Comparison of ENCODE assay signal across 15 mouse cellular contexts in genomic region chr19:58590251-58590936, GRCm38 (mm10).
DNase-seq lines count a peak whose midpoint lies in the region; ATAC-seq and TF ChIP-seq lines count a peak whose summit lies in the region.
"Had no signal": no experiment of that assay in that cellular context is flagged by ENCODE, and none has a peak within 500 bp of the region (broad histone marks: within the 10 kb centered on the region; RNA-seq: fewer than 3 reads in every experiment).

No protein-coding gene starts in this region.

- intact Hi-C loops in left cerebral cortex, postnatal 36 days (cut with DNase I) = no loop called here

- no peak overlapping the region for H3K9ac ChIP-seq in forebrain, embryonic 15.5 days (replicated peaks)
- no peak overlapping the region for H3K9ac ChIP-seq in forebrain, embryonic 13.5 days
- no peak overlapping the region for H3K9ac ChIP-seq in liver, postnatal 0 days (replicated peaks)
- H3K9ac ChIP-seq in liver, embryonic 12.5 days = no peak overlapping the region
- H3K9ac ChIP-seq: lung, embryonic 15.5 days had no signal

- no peak for TF ChIP-seq POLR2A in kidney, adult 2 months (IDR thresholded peaks at IDR 0.05; ENCODE audit: low read depth, low read length)

- ATAC-seq in forebrain, embryonic 15.5 days (replicated peaks) = no peak
- ATAC-seq in forebrain, embryonic 13.5 days = no peak
- no peak for ATAC-seq in liver, postnatal 0 days
- no peak for ATAC-seq in liver, embryonic 12.5 days
- ATAC-seq: intestine, embryonic 16.5 days had no signal

- H3K9me3 ChIP-seq in forebrain, embryonic 15.5 days = no peaks in the 10 kb centered on the region
- H3K9me3 ChIP-seq in forebrain, embryonic 13.5 days (replicated peaks) = 0 out of 2 replicates have a peak, but pooled peaks cover 3% of the 10 kb centered on the region
- H3K9me3 ChIP-seq in liver, postnatal 0 days (ENCODE audit: low read length) = peaks cover 8% of the 10 kb centered on the region
- H3K9me3 ChIP-seq in liver, embryonic 12.5 days (replicated peaks) = peaks cover 12% of the 10 kb centered on the region; the same call in 1 of the 2 replicates
- H3K9me3 ChIP-seq: lung, embryonic 15.5 days had no signal

- no peak overlapping the region for H3K4me3 ChIP-seq in forebrain, embryonic 15.5 days
- H3K4me3 ChIP-seq in forebrain, embryonic 13.5 days = no peak overlapping the region
- no peak overlapping the region for H3K4me3 ChIP-seq in liver, postnatal 0 days (ENCODE audit: low read depth, low read length)
- no peak overlapping the region for H3K4me3 ChIP-seq in liver, embryonic 12.5 days
- H3K4me3 ChIP-seq in kidney, adult 2 months (ENCODE audit: insufficient read depth, low read depth, low read length) = no peak overlapping the region
- H3K4me3 ChIP-seq: embryonic facial prominence, embryonic 10.5 days; lung, embryonic 15.5 days had no signal

- no peak overlapping the region for H3K4me2 ChIP-seq in forebrain, embryonic 15.5 days (replicated peaks)
- no peak overlapping the region for H3K4me2 ChIP-seq in forebrain, embryonic 13.5 days
- no peak overlapping the region for H3K4me2 ChIP-seq in liver, postnatal 0 days (ENCODE audit: low read depth, low read length)
- H3K4me2 ChIP-seq in liver, embryonic 12.5 days = no peak overlapping the region
- H3K4me2 ChIP-seq: lung, embryonic 15.5 days had no signal

- no peaks in the 10 kb centered on the region for H3K27me3 ChIP-seq in forebrain, embryonic 15.5 days
- H3K27me3 ChIP-seq in forebrain, embryonic 13.5 days = no peaks in the 10 kb centered on the region
- H3K27me3 ChIP-seq in liver, postnatal 0 days (ENCODE audit: insufficient read depth, low read length) = no peaks in the 10 kb centered on the region
- H3K27me3 ChIP-seq in liver, embryonic 12.5 days (replicated peaks) = no peaks in the 10 kb centered on the region
- H3K27me3 ChIP-seq in kidney, adult 2 months (replicated peaks; ENCODE audit: control insufficient read depth, insufficient read depth, low read length) = no peaks in the 10 kb centered on the region
- H3K27me3 ChIP-seq: lung, embryonic 15.5 days had no signal

- TF ChIP-seq CTCF in liver, postnatal 0 days (IDR thresholded peaks at IDR 0.05; ENCODE audit: low read depth) = no peak
- no peak for TF ChIP-seq CTCF in kidney, adult 2 months (conservative IDR thresholded peaks at IDR 0.05; ENCODE audit: insufficient read depth, insufficient read length, low read depth, low read length)

- H3K27ac ChIP-seq in forebrain, embryonic 15.5 days (replicated peaks) = 0 out of 2 replicates have a peak overlapping the region, but pooled peaks have one; percentile 15
- H3K27ac ChIP-seq in forebrain, embryonic 13.5 days = no peak overlapping the region
- H3K27ac ChIP-seq in liver, postnatal 0 days (ENCODE audit: low read depth) = no peak overlapping the region
- no peak overlapping the region for H3K27ac ChIP-seq in liver, embryonic 12.5 days
- no peak overlapping the region for H3K27ac ChIP-seq in kidney, adult 2 months (ENCODE audit: insufficient read depth, low read depth, low read length)
- H3K27ac ChIP-seq: embryonic facial prominence, embryonic 10.5 days; lung, embryonic 15.5 days had no signal

- H3K4me1 ChIP-seq in forebrain, embryonic 15.5 days = 0 out of 2 replicates have a peak, but pooled peaks cover 3% of the 10 kb centered on the region
- no peaks in the 10 kb centered on the region for H3K4me1 ChIP-seq in forebrain, embryonic 13.5 days
- H3K4me1 ChIP-seq in liver, postnatal 0 days (ENCODE audit: insufficient read depth) = no peaks in the 10 kb centered on the region
- H3K4me1 ChIP-seq in liver, embryonic 12.5 days = no peaks in the 10 kb centered on the region
- no peaks in the 10 kb centered on the region for H3K4me1 ChIP-seq in kidney, adult 2 months (ENCODE audit: control insufficient read depth, insufficient read depth, low read length)
- H3K4me1 ChIP-seq: embryonic facial prominence, embryonic 10.5 days; lung, embryonic 15.5 days had no signal

- H3K36me3 ChIP-seq in forebrain, embryonic 15.5 days = no peaks in the 10 kb centered on the region
- no peaks in the 10 kb centered on the region for H3K36me3 ChIP-seq in forebrain, embryonic 13.5 days (ENCODE audit: poor library complexity, severe bottlenecking)
- no peaks in the 10 kb centered on the region for H3K36me3 ChIP-seq in liver, postnatal 0 days (replicated peaks; ENCODE audit: insufficient read depth, low read length)
- no peaks in the 10 kb centered on the region for H3K36me3 ChIP-seq in liver, embryonic 12.5 days
- H3K36me3 ChIP-seq in kidney, adult 2 months (ENCODE audit: control insufficient read depth, insufficient read depth, low read length) = no peaks in the 10 kb centered on the region
- H3K36me3 ChIP-seq: embryonic facial prominence, embryonic 10.5 days; lung, embryonic 15.5 days had no signal

- 50% methylated on average over 6 of the region's 6 CpGs for WGBS in forebrain, embryonic 15.5 days
- 67% methylated on average over 6 of the region's 6 CpGs for WGBS in forebrain, embryonic 13.5 days
- 66% methylated on average over 6 of the region's 6 CpGs for WGBS in liver, postnatal 0 days (ENCODE audit: insufficient replicate concordance)
- WGBS in liver, embryonic 12.5 days (ENCODE audit: insufficient replicate concordance) = 53% methylated on average over 6 of the region's 6 CpGs
- whole genome bisulfite sequencing in kidney, adult 2 months = 73% methylated on average over 6 of the region's 6 CpGs

- no peak for TF ChIP-seq EP300 in liver, postnatal 0 days (IDR thresholded peaks at IDR 0.05; ENCODE audit: low read depth)

- DNase-seq in liver, postnatal 0 days = peak; percentile 0
- peak; percentile 44 to 53 for DNase-seq in layer of hippocampus, adult 8-10 months (ENCODE audit: low spot score in 2 of 2)
- DNase-seq in left cerebral cortex, postnatal 36 days (ENCODE audit: low spot score in 2 of 2) = peak; percentile 36 to 51
- DNase-seq in ovary, adult 18-20 months (ENCODE audit: low spot score) = no peak
- no peak for DNase-seq in kidney, adult 2 months
- DNase-seq: cerebellum, adult 9-11 months; gastrocnemius, postnatal 36 days; kidney, postnatal 14 days; thymus, postnatal 25 days had no signal

Comparison
In these comparisons a context has a peak if more than half of its experiments do, and no peak if none do; other contexts are left out.
1. DNase-seq: peak in liver, postnatal 0 days (single experiment), layer of hippocampus, adult 8-10 months (2 of 2) and left cerebral cortex, postnatal 36 days (2 of 2); none in ovary, adult 18-20 months (single experiment) and kidney, adult 2 months (single experiment).